Mouse (Mus musculus) embryonic fibroblast, embryonic 13.5 days (primary cell): ENCODE results near the gene Ski.

Experiments used
- CTCF ChIP-seq: IDR thresholded peaks from 2 replicates; pipeline ENCODE4 v1.5.1; 2011; ENCODE audit warnings: mild to moderate bottlenecking, control low read depth, low read length, moderate library complexity, borderline replicate concordance; ENCODE audit not compliant: insufficient read depth
- POLR2A ChIP-seq: IDR thresholded peaks from 2 replicates; pipeline ENCODE4 v1.6.1; 2011; ENCODE audit warnings: low read depth, mild to moderate bottlenecking, control low read depth, low read length, moderate library complexity

DNA sequence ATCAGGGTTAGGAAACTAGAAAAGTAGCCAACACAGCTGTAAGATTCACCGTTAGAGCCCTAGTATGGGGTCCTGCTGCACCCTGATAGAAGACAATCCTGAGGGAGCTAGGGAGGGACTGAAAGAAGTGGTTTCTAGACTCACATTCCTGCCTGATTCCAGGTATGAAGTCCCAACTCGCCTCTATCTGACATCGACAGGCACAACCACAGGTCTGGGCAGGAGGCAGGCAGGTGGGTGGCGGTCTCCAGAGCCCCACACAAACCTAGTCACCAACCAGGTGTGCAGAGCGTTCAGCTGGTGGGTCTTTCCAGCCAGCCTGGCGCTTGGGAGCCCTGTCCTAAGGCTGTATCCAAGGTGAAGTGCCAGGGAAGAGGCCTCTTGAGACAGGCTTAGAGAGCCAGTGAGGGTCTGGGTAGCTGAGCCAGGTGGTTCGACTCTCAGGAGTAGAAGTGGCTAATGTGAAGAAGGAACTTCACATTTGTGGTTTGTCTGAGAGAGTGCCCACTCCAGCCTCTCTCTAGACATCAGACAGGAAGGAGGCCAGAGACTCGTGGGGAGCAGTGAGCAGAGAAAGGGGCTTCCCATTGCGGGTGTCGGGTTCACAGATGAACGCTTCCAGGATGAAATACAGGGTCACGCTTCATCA lies 14.5 kb upstream of the Ski start:
- TF ChIP-seq CTCF: no peak
- TF ChIP-seq POLR2A: no peak
